Mouse (Mus musculus) testis, adult 2 months (tissue): ENCODE data around the gene Dennd6b. TPM values are rescaled to one million over a fixed set of nuclear protein-coding genes. Genes with fewer than 3 reads are reported as not detected.

Experiments
- H3K27ac ChIP-seq: fragments of 200-500 bp; 2 replicates; pipeline ENCODE4 v1.5.1; 2012; ENCODE audit warnings: low read depth, low read length; ENCODE audit not compliant: control insufficient read depth, insufficient read depth
- H3K27me3 ChIP-seq: fragments of 200-500 bp; 2 replicates; pipeline ENCODE4 v1.6.1; 2012; ENCODE audit warnings: mild to moderate bottlenecking, low read length, moderate library complexity; ENCODE audit not compliant: control insufficient read depth, insufficient read depth
- H3K36me3 ChIP-seq: fragments of 200-500 bp; 2 replicates; pipeline ENCODE4 v1.6.1; 2012; ENCODE audit warnings: mild to moderate bottlenecking, low read length; ENCODE audit not compliant: control insufficient read depth, insufficient read depth
- H3K4me1 ChIP-seq: fragments of 200-500 bp; 2 replicates; pipeline ENCODE4 v1.6.1; 2012; ENCODE audit warnings: low read length; ENCODE audit not compliant: control insufficient read depth, insufficient read depth
- H3K4me3 ChIP-seq: fragments of 200-500 bp; 2 replicates; pipeline ENCODE4 v1.5.1; 2012; ENCODE audit warnings: low read depth, mild to moderate bottlenecking, low read length, moderate library complexity, mixed read lengths; ENCODE audit not compliant: control insufficient read depth
- CTCF ChIP-seq: fragments of 200-500 bp; IDR thresholded peaks from 2 replicates; pipeline ENCODE4 v1.5.1; 2012; ENCODE audit warnings: low read depth, mild to moderate bottlenecking, inconsistent platforms, low read length, moderate library complexity; ENCODE audit not compliant: control insufficient read depth, insufficient read depth, insufficient replicate concordance
- POLR2A ChIP-seq: fragments of 200-500 bp; IDR thresholded peaks from 2 replicates; pipeline ENCODE4 v1.6.1; 2012; ENCODE audit warnings: low read depth, mild to moderate bottlenecking, inconsistent platforms, low read length, moderate library complexity; ENCODE audit not compliant: control insufficient read depth
- polyA plus RNA-seq: library from polyadenylated mRNA; depleted of rRNA; stranded (reverse); fragments of >200 nt; gene quantifications from 2 replicates; pipeline ENCODE4 v1.2.3, GENCODE M21; 2012

The Dennd6b gene
- polyA plus RNA-seq, 1 experiment = 55.5 TPM

DNA sequence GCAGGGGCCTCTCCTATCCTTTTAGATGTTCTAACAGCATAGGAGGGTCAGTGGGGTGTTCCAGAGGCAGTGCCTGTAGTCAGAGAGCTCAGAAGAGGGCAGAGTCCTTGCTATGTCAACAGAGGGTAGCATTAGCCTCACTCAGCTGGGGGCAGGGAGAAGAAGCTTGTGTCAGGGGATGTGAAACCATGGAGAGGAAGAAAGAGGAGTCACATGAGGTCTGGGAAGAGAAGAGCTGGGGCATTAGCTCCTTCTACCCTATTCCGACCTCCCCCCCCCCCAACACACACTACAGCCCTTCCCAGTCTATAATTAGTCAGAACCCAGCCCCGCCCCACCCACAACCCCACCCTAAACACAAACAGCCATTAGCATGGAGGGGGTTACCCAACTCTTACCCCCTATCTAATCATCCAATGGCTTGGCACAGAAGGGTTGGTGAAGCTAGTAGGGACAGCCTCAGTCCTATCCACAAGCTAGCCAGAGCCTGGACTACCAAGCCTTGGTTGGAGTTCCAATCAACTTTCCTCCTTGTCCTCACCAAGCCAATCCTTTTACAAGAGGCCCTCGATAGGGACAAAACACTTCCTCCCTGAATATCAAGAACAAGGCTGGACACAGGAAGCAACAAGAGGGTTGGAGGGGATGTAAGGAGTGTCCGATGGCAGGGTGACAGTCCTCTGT is 18.6 kb downstream of the Dennd6b start:
- Histone ChIP-seq H3K27ac (peak overlapping the region; percentile 32), H3K36me3 (no peaks in the 10 kb centered on the region), H3K4me1 (peaks cover 56% of the 10 kb centered on the region), H3K4me3 (peak overlapping the region; percentile 99), H3K27me3 (no peaks in the 10 kb centered on the region; the same call in 1 of the 2 replicates)
- no peak for TF ChIP-seq CTCF
- TF ChIP-seq POLR2A = no peak

GRCm38 (mm10) chr15:89177121-89177520 is 19.2 kb downstream of the Dennd6b start:
- Histone ChIP-seq H3K4me3 (peak overlapping the region; percentile 67), H3K36me3 (no peaks in the 10 kb centered on the region), H3K4me1 (peaks cover 58% of the 10 kb centered on the region), H3K27ac (peak overlapping the region; percentile 27; the same call in 1 of the 2 replicates), H3K27me3 (no peaks in the 10 kb centered on the region; the same call in 1 of the 2 replicates)
- TF ChIP-seq POLR2A (no peak), CTCF (no peak)

DNA sequence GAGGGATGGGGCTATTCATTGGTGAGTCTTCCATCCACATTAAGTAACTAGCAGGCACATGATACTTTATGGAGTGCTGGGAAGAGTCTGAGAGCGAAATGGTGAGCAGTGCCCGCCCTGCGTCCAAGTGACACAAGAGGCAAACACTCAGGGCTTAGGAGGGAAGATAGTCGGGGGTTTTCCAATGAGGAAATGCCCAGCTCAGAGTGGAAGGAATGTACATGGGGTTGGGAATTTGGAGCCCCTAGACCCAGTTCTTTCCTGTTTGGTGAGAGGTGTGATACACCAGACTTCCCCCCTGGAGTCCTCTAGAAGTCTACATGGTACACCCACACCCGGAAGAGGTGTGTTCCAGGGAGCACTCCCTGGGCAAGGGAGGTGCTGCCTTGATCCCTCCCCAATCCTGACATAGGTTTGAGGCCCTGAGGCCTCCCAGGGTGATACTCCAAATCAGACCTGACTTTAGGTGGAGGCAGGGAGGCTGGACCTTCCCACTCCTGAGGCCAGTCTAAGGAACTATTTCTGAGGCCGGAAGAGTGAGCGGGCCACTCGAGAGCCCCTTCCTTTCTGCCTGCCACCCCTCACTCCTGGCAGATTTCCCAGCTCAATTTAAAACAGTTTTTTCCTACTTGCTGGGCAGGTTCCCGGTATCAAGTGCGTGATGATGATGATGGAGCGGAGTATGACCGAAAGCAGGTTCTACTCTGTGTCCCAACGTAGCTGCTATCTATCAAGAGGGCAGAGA is 20.7 kb downstream of the Dennd6b start:
- Histone ChIP-seq H3K4me1 (peaks cover 61% of the 10 kb centered on the region), H3K36me3 (no peaks in the 10 kb centered on the region), H3K4me3 (peak overlapping the region; percentile 83), H3K27me3 (no peaks in the 10 kb centered on the region; the same call in 1 of the 2 replicates), H3K27ac (no peak overlapping the region)
- TF ChIP-seq CTCF (no peak), POLR2A (no peak)

DNA sequence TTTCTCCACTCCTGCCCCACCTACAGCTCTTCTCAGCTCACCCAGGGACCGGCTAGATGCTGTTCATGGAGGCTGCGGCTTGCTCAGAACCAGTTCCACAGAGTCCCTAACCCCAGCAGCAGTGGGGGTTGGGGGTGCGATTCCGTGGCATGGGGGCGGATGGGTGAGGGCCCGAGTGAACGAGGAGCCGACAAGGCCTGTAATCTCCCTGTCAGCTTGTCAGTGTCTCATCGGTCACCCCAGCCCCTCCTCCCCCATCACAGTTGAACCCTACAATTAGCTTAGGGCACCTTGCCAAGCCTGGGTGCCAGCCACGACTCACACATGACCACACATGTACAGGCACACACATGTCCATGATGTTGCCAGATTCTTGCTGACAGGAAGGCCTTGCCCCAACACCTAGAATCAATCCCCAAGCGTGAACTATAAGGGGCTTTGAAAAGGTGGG is 21.4 kb downstream of the Dennd6b start:
- Histone ChIP-seq H3K27me3 (no peaks in the 10 kb centered on the region; the same call in 1 of the 2 replicates), H3K4me1 (peaks cover 57% of the 10 kb centered on the region), H3K36me3 (no peaks in the 10 kb centered on the region), H3K27ac (no peak overlapping the region), H3K4me3 (peak overlapping the region; percentile 83)
- TF ChIP-seq CTCF (no peak), POLR2A (no peak)

DNA sequence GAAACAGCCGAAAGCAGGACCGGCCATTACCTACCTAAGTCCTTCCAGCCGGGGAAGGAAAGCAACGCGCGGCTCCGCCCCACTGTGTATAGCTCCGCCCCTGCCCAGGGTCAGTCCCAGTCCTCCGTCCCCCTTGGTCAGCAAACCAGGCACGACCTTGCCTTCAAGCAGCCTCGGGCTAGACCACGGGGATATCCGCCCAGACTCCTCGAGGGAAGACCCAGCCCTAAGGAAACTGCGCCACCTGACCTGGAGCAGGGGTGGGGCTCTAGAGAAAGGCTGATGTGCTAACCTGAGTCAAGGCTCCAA is 22.4 kb downstream of the Dennd6b start:
- peak overlapping the region; percentile 83 for H3K4me3 ChIP-seq
- H3K4me1 ChIP-seq = peaks cover 55% of the 10 kb centered on the region
- peak; percentile 27; the same call in 1 of the 2 replicates for TF ChIP-seq POLR2A
- TF ChIP-seq CTCF = no peak
- H3K27me3 ChIP-seq = no peaks in the 10 kb centered on the region; the same call in 1 of the 2 replicates
- H3K27ac ChIP-seq = no peak overlapping the region
- H3K36me3 ChIP-seq = no peaks in the 10 kb centered on the region

DNA sequence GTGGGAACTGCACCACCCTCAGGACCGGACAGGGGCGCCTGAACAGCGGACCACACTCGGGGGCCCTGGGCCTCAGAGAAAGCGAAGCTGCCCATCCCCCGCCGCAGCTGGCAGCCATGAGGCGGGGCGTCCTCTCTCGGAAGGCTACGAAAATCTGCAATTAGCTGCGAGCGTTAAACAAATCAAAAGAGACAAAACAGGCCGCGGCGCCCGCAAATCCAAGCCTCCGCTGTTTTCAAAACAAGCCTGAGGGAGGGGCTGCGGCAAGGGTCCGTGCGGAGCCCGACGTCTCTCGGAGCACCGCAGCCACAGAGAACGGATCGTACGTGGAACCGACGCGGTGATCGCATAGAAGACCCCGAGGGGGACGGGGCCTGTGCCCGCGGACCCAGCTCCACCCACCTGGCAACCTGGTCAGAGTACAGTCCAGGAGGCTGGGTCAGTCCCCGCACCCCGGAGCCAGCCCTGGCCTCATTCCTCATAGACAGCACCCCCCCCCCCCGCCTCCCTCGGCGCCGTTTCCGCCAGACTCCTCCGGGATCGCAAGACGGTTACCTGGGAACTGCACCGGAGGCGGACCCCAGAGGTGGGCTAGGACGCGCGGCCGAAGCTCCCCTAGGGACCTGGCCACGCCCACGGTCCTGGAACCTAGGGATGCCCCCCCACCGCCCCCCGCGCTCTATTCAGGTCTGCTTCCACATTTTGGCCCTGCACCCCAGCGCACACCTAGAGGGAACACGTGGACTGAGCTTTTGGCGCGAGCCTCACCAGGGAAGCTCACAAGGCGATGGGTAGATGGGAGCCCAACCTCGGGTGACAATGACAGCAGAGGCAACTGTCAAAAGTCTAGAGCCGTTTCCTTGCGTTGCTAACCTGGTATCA is 23.0 kb downstream of the Dennd6b start:
- peaks cover 49% of the 10 kb centered on the region for H3K4me1 ChIP-seq
- TF ChIP-seq POLR2A = no peak
- no peak for TF ChIP-seq CTCF
- H3K27me3 ChIP-seq = no peaks in the 10 kb centered on the region; the same call in 1 of the 2 replicates
- H3K27ac ChIP-seq = no peak overlapping the region
- H3K36me3 ChIP-seq = no peaks in the 10 kb centered on the region
- peak overlapping the region; percentile 83 for H3K4me3 ChIP-seq
